Mouse (Mus musculus): ENCODE measurements around the gene Ddx39. TPM values are rescaled to one million over a fixed set of nuclear protein-coding genes. Genes with fewer than 3 reads are reported as not detected.

Ddx39 gene
- 10 to 100 TPM; 24.1 to 26.0 TPM for total RNA-seq (2021)
- long read RNA-seq, experiment 1, transcript Ddx39-201 (11 exons, 1,656 nt) = major isoform, 84 of 93 reads
- long read RNA-seq, experiment 1, partial matches to known transcripts = 2 of 93 reads
- long read RNA-seq, experiment 1, other reads (novel, unspliced or antisense) = 3 of 93 reads
- long read RNA-seq, experiment 2, transcript Ddx39-201 (11 exons, 1,656 nt) = major isoform, 63 of 73 reads
- long read RNA-seq, experiment 2, partial matches to known transcripts = 0 of 73 reads
- long read RNA-seq, experiment 2, other reads (novel, unspliced or antisense) = 3 of 73 reads

- intact Hi-C loops (cut with DNase I) = loop anchor here (2.0 kb wide), 1 partner anchor 16 kb away; the partner anchor contains the start of gene Pkn1
- DNase-seq = peak; percentile 92 to 94
Measured at GRCm38 (mm10) chr8:83715031-83715690, at the start of gene Ddx39. Gene Ddx39 (plus strand): TSS chr8:83715177.

DNA sequence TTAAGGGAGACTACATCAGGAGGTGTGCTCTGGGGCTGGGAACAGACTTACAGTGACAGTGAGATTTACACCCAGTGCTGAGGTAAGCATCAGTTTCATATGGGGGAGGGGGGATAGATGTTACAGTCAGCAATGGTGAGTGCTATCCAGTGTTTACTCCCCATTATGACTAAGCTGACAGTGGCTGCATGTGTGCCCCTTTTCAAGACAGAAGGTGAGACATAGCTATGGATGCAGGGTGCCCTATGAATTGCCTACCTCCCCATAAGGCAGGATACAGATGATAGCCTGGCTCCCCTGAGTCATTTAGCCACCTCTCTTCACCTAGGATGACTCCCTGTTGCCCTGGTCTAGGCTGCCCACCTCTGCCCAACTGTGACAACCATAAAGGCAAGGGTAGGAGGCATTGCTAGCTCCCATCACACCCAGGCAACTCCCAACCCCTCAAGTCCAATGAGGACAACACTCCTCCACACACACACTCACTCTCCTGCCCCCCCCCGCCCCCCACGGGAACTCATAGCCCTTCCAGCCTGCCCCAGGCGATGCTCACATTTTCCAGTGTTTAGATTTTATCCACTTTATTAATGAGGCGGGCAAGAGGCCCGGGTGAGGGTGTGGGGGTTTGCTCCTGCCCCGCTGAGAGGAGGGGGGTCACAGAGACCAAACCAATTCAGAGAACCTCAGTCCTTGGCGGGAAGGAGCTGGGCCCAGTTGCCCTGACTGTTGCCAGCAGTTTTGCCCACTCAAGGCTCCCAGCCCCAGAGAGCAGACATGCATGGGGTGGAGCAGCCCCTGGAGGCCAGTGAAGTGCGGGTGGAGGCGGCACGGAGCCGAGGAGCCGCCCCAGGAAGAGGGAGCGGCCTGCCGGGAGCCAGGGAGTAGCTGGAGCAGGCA, 48.8 kb upstream of the Ddx39 start, which contains the start of gene Ptger1:
Ptger1 (plus strand) TSS at position 710 of the 897 bp plus-strand sequence.
- peak; percentile 72 to 74 for DNase-seq
- intact Hi-C loops (cut with DNase I) = loop anchor here (10.0 kb wide), 1 partner anchor 59 kb away; no protein-coding TSS in a partner anchor

DNA sequence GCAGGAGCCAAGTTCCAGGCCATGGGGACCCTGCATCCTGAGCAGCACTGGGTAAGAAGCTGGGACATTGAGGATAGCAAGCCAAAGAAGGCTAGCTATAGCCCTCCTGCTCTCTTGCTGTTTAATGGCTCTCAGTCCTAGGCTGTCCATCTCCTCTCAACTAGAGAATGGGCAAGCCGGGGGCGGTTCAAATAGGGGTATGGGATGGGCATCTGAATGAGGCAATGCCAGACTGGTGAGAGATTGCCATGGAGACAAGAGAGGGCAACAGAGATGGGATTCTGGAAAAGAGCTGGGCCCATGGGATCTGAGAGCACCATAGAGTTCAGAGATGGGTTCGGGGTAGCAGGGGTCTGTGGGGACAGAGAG, 48.1 kb upstream of the Ddx39 start:
- DNase-seq = no peak
- intact Hi-C loops (cut with DNase I) = loop anchor here (10.0 kb wide), 1 partner anchor 58 kb away; no protein-coding TSS in a partner anchor

- no peak for DNase-seq
- intact Hi-C loops (cut with DNase I) = loop anchor here (10.0 kb wide), 1 partner anchor 57 kb away; no protein-coding TSS in a partner anchor
Measured at GRCm38 (mm10) chr8:83667526-83667925, 47.5 kb upstream of the Ddx39 start.

DNA sequence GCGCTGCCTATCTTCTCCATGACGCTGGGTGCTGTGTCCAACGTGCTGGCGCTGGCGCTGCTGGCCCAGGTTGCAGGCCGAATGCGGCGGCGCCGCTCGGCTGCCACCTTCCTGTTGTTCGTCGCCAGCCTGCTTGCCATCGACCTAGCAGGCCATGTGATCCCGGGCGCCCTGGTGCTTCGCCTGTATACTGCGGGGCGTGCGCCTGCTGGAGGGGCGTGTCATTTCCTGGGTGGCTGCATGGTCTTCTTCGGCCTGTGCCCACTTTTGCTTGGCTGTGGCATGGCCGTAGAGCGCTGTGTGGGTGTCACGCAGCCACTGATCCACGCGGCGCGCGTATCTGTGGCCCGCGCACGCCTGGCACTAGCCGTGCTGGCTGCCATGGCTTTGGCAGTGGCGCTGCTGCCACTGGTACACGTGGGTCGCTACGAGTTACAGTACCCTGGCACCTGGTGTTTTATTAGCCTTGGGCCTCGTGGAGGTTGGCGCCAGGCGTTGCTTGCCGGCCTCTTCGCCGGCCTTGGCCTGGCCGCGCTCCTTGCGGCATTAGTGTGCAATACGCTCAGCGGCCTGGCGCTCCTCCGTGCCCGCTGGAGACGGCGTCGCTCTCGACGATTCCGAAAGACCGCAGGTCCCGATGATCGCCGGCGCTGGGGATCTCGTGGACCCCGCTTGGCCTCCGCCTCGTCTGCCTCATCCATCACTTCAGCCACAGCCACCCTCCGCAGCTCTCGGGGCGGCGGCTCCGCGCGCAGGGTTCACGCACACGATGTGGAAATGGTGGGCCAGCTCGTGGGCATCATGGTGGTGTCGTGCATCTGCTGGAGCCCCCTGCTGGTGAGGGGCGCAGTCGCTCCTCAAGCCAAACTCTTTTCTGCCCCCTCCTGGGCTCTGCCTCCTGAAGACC, 46.7 kb upstream of the Ddx39 start:
- peak; percentile 55 to 67 for DNase-seq
- intact Hi-C loops (cut with DNase I) = loop anchor here (10.0 kb wide), 1 partner anchor 57 kb away; no protein-coding TSS in a partner anchor

- DNase-seq = no peak
- intact Hi-C loops (cut with DNase I) = loop anchor here (10.0 kb wide), 1 partner anchor 56 kb away; no protein-coding TSS in a partner anchor
Measured at GRCm38 (mm10) chr8:83669013-83669412, 46.0 kb upstream of the Ddx39 start.

DNA sequence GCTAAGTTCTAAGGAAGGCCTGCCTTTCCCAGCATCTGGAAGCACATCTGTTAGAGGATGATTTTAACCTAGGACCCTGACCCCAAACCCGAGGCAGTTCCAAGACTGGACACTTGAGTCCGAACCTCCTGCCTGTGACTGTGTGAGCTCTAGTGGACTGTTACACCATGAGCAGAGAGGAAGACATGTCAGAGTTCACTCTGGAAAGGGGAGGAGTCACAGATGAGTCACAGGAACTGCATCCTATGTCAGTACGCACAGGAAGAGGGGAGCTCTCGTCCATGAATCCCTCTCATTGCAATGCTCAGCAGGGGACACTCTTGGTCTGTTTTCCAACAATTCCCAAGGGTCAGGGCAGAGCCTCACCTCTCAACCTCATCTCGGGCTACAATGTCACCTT, 42.0 kb upstream of the Ddx39 start:
- intact Hi-C loops (cut with DNase I) = no loop called here
- no peak for DNase-seq

- intact Hi-C loops (cut with DNase I) = no loop called here
- no peak for DNase-seq
Measured at GRCm38 (mm10) chr8:83674497-83674896, 40.5 kb upstream of the Ddx39 start.

DNA sequence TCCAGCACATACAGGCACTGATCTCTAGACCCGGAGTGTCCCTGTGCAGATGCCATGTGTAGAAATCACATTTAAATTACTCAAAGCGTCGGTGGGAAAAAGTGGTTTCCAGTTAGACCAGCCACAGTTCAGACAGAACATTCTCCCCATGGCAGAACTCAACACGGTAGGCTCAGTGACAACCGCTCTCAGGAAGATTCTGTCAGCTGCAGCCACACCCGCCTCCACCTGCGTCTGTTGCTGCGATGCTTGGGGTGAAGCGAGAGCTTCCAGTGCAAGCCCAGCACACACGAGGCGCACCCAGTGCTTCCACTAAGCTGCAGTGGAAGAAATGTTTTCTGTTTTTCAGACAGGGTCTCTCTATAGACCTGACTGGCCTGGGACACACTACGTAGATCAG, 35.1 kb upstream of the Ddx39 start:
- intact Hi-C loops (cut with DNase I) = no loop called here
- DNase-seq = no peak

DNA sequence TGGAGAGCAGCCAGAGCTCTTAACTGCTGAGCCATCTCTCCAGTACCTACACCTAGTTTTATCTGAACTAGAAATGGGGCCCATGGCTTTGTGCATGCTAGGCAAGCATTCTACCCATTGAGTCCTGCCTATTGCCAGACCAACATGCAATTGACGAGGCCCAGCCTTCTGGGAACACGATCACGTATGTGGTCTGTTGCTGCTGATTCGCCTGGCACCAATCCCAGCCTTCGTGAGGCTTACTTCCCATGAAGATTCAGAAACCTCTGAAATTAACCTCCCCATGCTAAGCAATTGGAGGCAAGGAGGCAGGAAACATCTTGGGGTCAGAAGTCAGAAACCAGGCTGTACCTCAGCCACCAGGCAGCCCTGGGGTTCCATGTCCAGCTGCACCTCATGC, 34.4 kb upstream of the Ddx39 start:
- no peak for DNase-seq
- intact Hi-C loops (cut with DNase I) = no loop called here

GRCm38 (mm10) chr8:83681099-83681498, 33.9 kb upstream of the Ddx39 start:
- no peak for DNase-seq
- intact Hi-C loops (cut with DNase I) = no loop called here

DNA sequence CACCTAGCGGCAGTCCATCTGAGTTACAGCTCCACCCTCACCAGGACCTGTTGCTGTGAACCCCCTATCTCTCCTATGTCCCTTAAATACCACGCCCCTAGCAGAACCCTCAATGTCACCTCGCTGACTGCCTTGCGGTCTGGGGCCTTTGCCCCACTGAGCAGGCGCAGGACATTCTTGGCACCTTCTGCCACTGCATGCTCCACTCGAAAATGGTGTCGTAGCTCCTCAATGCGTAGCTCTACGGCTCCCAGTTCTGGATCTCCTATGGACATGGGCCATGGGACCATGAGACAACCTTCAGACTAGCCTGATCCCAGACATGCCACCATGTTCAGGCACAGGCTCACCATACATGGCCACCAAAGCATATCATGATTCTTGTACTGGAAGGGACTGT, 30.5 kb upstream of the Ddx39 start:
- intact Hi-C loops (cut with DNase I) = no loop called here
- no peak for DNase-seq

GRCm38 (mm10) chr8:83689264-83689663, 25.7 kb upstream of the Ddx39 start:
- intact Hi-C loops (cut with DNase I) = no loop called here
- DNase-seq = no peak

DNA sequence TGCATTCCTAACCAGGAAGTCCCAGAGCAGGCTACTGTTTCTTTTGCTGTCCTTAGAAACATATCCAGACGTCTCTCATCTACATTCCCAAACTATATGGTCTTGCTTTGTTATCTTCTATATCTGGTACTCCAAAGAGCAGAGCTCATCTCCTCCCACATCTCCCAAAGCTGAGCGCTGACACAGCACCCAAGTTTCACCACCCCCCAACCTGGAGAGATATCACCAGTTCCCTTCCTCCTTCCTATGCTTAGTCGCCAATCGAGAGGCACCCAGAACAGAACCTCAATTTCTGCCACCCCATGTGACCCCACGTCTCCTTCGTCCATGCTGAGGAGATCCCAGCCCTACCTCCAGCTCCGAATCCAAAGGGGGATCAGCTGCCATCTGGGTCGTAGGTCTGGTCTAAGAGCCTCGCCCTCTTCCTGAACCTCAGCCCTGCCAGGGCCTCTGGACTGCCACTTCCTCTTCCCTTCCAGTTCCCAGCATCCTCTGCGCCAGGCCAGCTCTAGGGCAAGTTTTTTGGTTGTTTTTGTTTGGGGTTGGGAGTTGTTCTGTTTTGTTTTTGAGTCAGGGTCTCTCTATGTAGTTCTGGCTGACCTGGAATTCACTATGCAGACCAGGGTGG, 21.3 kb upstream of the Ddx39 start:
- DNase-seq = peak in 1 of 2 experiments; percentile 28
- intact Hi-C loops (cut with DNase I) = no loop called here

DNA sequence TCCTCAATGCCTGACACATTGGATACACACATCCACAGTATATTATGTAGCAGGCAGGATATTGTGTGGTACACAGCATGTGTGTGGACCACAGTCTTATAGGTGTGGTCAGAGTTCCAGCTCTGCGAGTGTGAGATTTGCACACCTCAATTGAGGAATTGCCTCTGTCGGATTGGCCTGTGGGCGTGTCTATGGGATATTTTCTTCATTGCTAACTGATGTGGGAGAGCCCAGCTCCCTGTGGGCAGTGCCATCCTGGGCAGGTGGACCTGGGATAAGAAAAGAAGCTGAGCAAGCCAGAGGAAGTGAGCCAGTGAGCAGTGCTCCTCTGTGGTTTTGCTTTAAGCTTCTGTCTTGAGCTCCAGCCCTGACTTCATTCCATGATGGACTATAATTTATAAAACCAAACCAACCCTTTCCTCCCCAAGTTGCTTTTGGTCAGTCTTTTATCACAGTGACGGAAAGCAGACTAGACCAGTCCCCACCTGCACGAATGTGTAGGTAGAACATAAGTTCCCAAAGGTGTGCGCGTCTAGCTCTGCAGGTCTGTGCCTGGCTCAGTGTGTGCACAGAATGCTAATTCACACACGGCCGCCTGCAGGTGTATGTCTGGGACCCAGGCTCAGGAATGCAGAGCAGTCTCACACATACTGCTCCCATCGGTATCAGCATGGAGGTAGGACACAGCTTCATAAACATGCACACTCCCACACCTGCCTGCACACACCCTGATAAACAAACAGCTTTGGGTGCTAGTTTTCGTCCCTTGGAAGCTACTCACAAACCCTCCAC, 20.4 kb upstream of the Ddx39 start:
- DNase-seq = no peak
- intact Hi-C loops (cut with DNase I) = loop anchor here (5.0 kb wide), 1 partner anchor 32 kb away; no protein-coding TSS in a partner anchor

DNA sequence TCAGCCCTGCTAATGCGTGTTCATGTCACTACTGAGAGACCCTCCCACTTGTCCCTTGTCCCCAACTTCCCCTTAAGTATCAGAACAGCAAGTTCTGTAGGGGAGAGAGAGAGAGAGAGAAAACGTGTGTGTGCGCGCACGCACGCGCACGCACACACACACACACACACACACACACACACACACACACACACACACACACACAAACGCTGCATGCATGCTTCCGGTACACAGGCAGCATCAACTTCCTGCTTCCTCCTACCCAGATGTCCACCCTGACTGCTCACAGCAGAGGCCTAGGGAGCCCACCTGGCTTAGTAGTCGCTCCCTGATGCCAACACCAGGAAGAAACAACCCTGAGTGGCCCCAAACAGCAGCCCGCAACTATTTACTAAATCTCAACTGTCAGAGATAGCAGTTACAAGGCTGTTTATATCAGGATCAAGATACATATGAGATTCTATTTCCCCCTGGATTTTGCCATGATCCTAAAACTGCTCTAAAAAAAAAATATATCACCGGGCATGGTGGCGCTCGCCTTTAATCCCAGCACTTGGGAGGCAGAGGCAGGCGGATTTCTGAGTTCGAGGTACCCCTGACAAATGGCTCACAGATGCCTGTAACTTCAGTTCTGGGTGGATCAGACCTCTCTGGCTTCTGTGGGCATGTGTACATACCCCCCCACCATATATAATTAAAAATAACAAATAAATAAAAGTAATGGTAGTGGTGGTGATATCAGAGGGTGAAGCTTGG, 19.4 kb upstream of the Ddx39 start:
- peak; percentile 31 to 35 for DNase-seq
- intact Hi-C loops (cut with DNase I) = loop anchor here (5.0 kb wide), 1 partner anchor 33 kb away; no protein-coding TSS in a partner anchor

All from heart, postnatal 14 days (tissue).